Mouse (Mus musculus) olfactory bulb, adult 2 months (tissue): ENCODE data around the gene Adamts3. TPM values are rescaled to one million over a fixed set of nuclear protein-coding genes. Genes with fewer than 3 reads are reported as not detected.

Source experiments
- H3K27ac ChIP-seq: fragments of 200-500 bp; 2 replicates; pipeline ENCODE4 v1.5.1; 2012; ENCODE audit warnings: low read depth, low read length; ENCODE audit not compliant: insufficient read depth
- H3K4me1 ChIP-seq: fragments of 200-500 bp; 2 replicates; pipeline ENCODE4 v1.6.1; 2012; ENCODE audit warnings: low read length; ENCODE audit not compliant: control insufficient read depth, insufficient read depth
- H3K4me3 ChIP-seq: fragments of 200-500 bp; 2 replicates; pipeline ENCODE4 v1.5.1; 2012; ENCODE audit warnings: mild to moderate bottlenecking, low read depth, low read length, moderate library complexity; ENCODE audit not compliant: insufficient read depth
- CTCF ChIP-seq: fragments of 200-500 bp; IDR thresholded peaks from 2 replicates; pipeline ENCODE4 v1.5.1; 2012; ENCODE audit warnings: low read depth, mild to moderate bottlenecking, low read length, moderate library complexity; ENCODE audit not compliant: insufficient read depth
- POLR2A ChIP-seq: fragments of 200-500 bp; IDR thresholded peaks from 2 replicates; pipeline ENCODE4 v1.6.1; 2012; ENCODE audit warnings: mild to moderate bottlenecking, low read depth, low read length, moderate library complexity; ENCODE audit not compliant: insufficient read depth
- WGBS: fragments of 180-500 bp; shearing (Covaris S2); methylation state at CpG from one replicate; pipeline ENCODE4 v1.1.7; 2018; 5-methylcytosine and 5-hydroxymethylcytosine counted together
- polyA plus RNA-seq: library from polyadenylated mRNA; stranded (reverse); fragments of >200 nt; gene quantifications from 2 replicates; pipeline ENCODE4 v1.2.4, GENCODE M21; 2012; ENCODE audit warnings: low replicate concordance; ENCODE audit not compliant: missing spikeins, insufficient read depth, insufficient read length

Gene Adamts3
- polyA plus RNA-seq, 1 experiment = not detected

GRCm38 (mm10) chr5:89844354-89844753 lies 38.8 kb downstream of the Adamts3 start:
- Histone ChIP-seq H3K4me1 (peaks cover 7% of the 10 kb centered on the region; the same call in 1 of the 2 replicates), H3K27ac (no peak overlapping the region; the same call in 1 of the 2 replicates), H3K4me3 (no peak overlapping the region)
- TF ChIP-seq POLR2A (no peak), CTCF (no peak)
- WGBS = 24% methylated on average over 5 of the region's 5 CpGs

- WGBS = 92% methylated on average over 7 of the region's 7 CpGs
- no peak overlapping the region for H3K27ac ChIP-seq
- peaks cover 7% of the 10 kb centered on the region; the same call in 1 of the 2 replicates for H3K4me1 ChIP-seq
- no peak overlapping the region for H3K4me3 ChIP-seq
- TF ChIP-seq CTCF = no peak
- TF ChIP-seq POLR2A = no peak
These were observed 39.7 kb downstream of the Adamts3 start for GRCm38 (mm10) chr5:89843478-89843877.

GRCm38 (mm10) chr5:89839627-89840026 lies 43.5 kb downstream of the Adamts3 start:
- WGBS = 46% methylated on average over 4 of the region's 4 CpGs
- TF ChIP-seq CTCF = no peak
- no peak for TF ChIP-seq POLR2A
- Histone ChIP-seq H3K27ac (no peak overlapping the region), H3K4me1 (peaks cover 7% of the 10 kb centered on the region; the same call in 1 of the 2 replicates), H3K4me3 (no peak overlapping the region)

GRCm38 (mm10) chr5:89821175-89821574 lies 62.0 kb downstream of the Adamts3 start:
- H3K4me1 ChIP-seq = no peaks in the 10 kb centered on the region
- H3K4me3 ChIP-seq = no peak overlapping the region
- WGBS = 92% methylated on average over 1 of the region's 1 CpGs
- no peak overlapping the region for H3K27ac ChIP-seq
- TF ChIP-seq CTCF = no peak
- no peak for TF ChIP-seq POLR2A

GRCm38 (mm10) chr5:89819531-89819930 lies 63.6 kb downstream of the Adamts3 start:
- TF ChIP-seq POLR2A (no peak), CTCF (no peak)
- 34% methylated on average over 3 of the region's 3 CpGs for WGBS
- H3K4me3 ChIP-seq = no peak overlapping the region

GRCm38 (mm10) chr5:89816610-89817009 lies 66.5 kb downstream of the Adamts3 start:
- Histone ChIP-seq H3K27ac (no peak overlapping the region), H3K4me1 (no peaks in the 10 kb centered on the region), H3K4me3 (no peak overlapping the region)
- 79% methylated on average over 6 of the region's 6 CpGs for whole genome bisulfite sequencing
- TF ChIP-seq CTCF (no peak), POLR2A (no peak)

More at GRCm38 (mm10) chr5:89819531-89819930, 63.6 kb downstream of the Adamts3 start:
- H3K27ac ChIP-seq = no peak overlapping the region
- H3K4me1 ChIP-seq = no peaks in the 10 kb centered on the region

GRCm38 (mm10) chr5:89814552-89814951 lies 68.6 kb downstream of the Adamts3 start:
- TF ChIP-seq CTCF = no peak
- 89% methylated on average over 3 of the region's 3 CpGs for WGBS
- no peak overlapping the region for H3K4me3 ChIP-seq
- no peak overlapping the region for H3K27ac ChIP-seq
- H3K4me1 ChIP-seq = no peaks in the 10 kb centered on the region

- Histone ChIP-seq H3K4me3 (no peak overlapping the region), H3K27ac (no peak overlapping the region), H3K4me1 (no peaks in the 10 kb centered on the region)
- no peak for TF ChIP-seq POLR2A
- TF ChIP-seq CTCF = no peak
- 78% methylated on average over 5 of the region's 5 CpGs for WGBS
These were observed 82.8 kb downstream of the Adamts3 start for GRCm38 (mm10) chr5:89800181-89800816.

GRCm38 (mm10) chr5:89793706-89794105 lies 89.4 kb downstream of the Adamts3 start:
- Histone ChIP-seq H3K27ac (no peak overlapping the region), H3K4me1 (no peaks in the 10 kb centered on the region), H3K4me3 (no peak overlapping the region)
- WGBS = 95% methylated on average over 3 of the region's 3 CpGs
- no peak for TF ChIP-seq CTCF
- TF ChIP-seq POLR2A = no peak
